9 mouse cellular contexts compared by ENCODE assay signal in the genomic region with DNA sequence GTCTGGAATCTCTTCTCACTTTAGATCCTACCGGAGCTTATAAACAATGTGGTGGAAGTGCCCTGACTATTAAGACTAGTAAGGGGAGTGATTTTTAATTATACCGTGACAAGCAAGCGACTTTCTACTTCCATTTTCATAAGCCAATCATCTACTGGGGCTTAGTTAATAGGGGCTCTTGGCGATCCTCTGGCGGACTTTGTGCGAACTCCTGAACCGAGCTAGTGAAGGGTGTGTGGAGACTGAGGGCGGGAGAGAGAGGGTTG. TPM values are rescaled to one million over a fixed set of nuclear protein-coding genes. Genes with fewer than 3 reads are reported as not detected.
DNase-seq lines count a peak whose midpoint lies in the region; ATAC-seq and TF ChIP-seq lines count a peak whose summit lies in the region.
"Had no signal": no experiment of that assay in that cellular context is flagged by ENCODE, and none has a peak within 500 bp of the region (broad histone marks: within the 10 kb centered on the region; RNA-seq: fewer than 3 reads in every experiment).

No protein-coding gene starts in this region.

- H3K9me3 ChIP-seq in lung, postnatal 0 days (ENCODE audit: low read length): no peaks in the 10 kb centered on the region
- no peaks in the 10 kb centered on the region for H3K9me3 ChIP-seq in forebrain, embryonic 15.5 days
- H3K9me3 ChIP-seq in limb, embryonic 15.5 days: no peaks in the 10 kb centered on the region
- no peaks in the 10 kb centered on the region for H3K9me3 ChIP-seq in stomach, embryonic 16.5 days (replicated peaks; ENCODE audit: control insufficient read depth, low read length)

- WGBS in lung, postnatal 0 days: 0% methylated on average over 8 of the region's 8 CpGs
- under 1% methylated on average over 8 of the region's 8 CpGs for WGBS in forebrain, embryonic 15.5 days
- under 1% methylated on average over 8 of the region's 8 CpGs for WGBS in limb, embryonic 15.5 days
- WGBS in stomach, embryonic 16.5 days: under 1% methylated on average over 8 of the region's 8 CpGs

- peak overlapping the region; percentile 60 for H3K4me2 ChIP-seq in lung, postnatal 0 days (replicated peaks; ENCODE audit: low read depth, low read length)
- H3K4me2 ChIP-seq in forebrain, embryonic 15.5 days (replicated peaks): peak overlapping the region; percentile 96
- peak overlapping the region; percentile 91 for H3K4me2 ChIP-seq in limb, embryonic 15.5 days
- H3K4me2 ChIP-seq in stomach, embryonic 16.5 days (ENCODE audit: low read depth, low read length): peak overlapping the region; percentile 74

- peaks cover 6% of the 10 kb centered on the region; the same call in 1 of the 2 replicates for H3K4me1 ChIP-seq in lung, postnatal 0 days (ENCODE audit: insufficient read depth, low read depth, low read length)
- peaks cover 41% of the 10 kb centered on the region for H3K4me1 ChIP-seq in forebrain, embryonic 15.5 days
- peaks cover 8% of the 10 kb centered on the region for H3K4me1 ChIP-seq in limb, embryonic 15.5 days
- H3K4me1 ChIP-seq in stomach, embryonic 16.5 days (ENCODE audit: control insufficient read depth, insufficient read depth, low read length): peaks cover 4% of the 10 kb centered on the region

- ATAC-seq in lung, postnatal 0 days: no peak
- no peak for ATAC-seq in forebrain, embryonic 15.5 days (replicated peaks)
- ATAC-seq in limb, embryonic 15.5 days (ENCODE audit: insufficient number of reproducible peaks, low FRiP score, low TSS enrichment, low read depth): no peak
- ATAC-seq in stomach, embryonic 16.5 days (ENCODE audit: insufficient read depth, low FRiP score): no peak

- no peak overlapping the region for H3K27ac ChIP-seq in lung, postnatal 0 days (ENCODE audit: low read length)
- H3K27ac ChIP-seq in forebrain, embryonic 15.5 days (replicated peaks): peak overlapping the region; percentile 100
- H3K27ac ChIP-seq in limb, embryonic 15.5 days: no peak overlapping the region
- H3K27ac ChIP-seq in stomach, embryonic 16.5 days (ENCODE audit: low read length): no peak overlapping the region

- TF ChIP-seq CTCF in lung, postnatal 0 days (IDR thresholded peaks at IDR 0.05): no peak

- TF ChIP-seq EP300 in lung, postnatal 0 days (IDR thresholded peaks at IDR 0.05): no peak

- H3K27me3 ChIP-seq in lung, postnatal 0 days (replicated peaks; ENCODE audit: insufficient read depth, low read length): peaks cover 48% of the 10 kb centered on the region
- no peaks in the 10 kb centered on the region for H3K27me3 ChIP-seq in forebrain, embryonic 15.5 days
- H3K27me3 ChIP-seq in limb, embryonic 15.5 days: peaks cover 66% of the 10 kb centered on the region
- peaks cover 53% of the 10 kb centered on the region for H3K27me3 ChIP-seq in stomach, embryonic 16.5 days (ENCODE audit: control insufficient read depth, insufficient read depth, low read length)

- intact Hi-C loops in gastrocnemius, postnatal 36 days (cut with DNase I): no loop called here

- H3K9ac ChIP-seq in lung, postnatal 0 days (replicated peaks; ENCODE audit: low read depth): no peak overlapping the region
- peak overlapping the region; percentile 93 for H3K9ac ChIP-seq in forebrain, embryonic 15.5 days (replicated peaks)
- H3K9ac ChIP-seq in limb, embryonic 15.5 days: no peak overlapping the region
- no peak overlapping the region for H3K9ac ChIP-seq in stomach, embryonic 16.5 days (ENCODE audit: low read length)

- H3K36me3 ChIP-seq in lung, postnatal 0 days (ENCODE audit: insufficient read depth, low read length): no peaks in the 10 kb centered on the region
- H3K36me3 ChIP-seq in forebrain, embryonic 15.5 days: peaks cover 6% of the 10 kb centered on the region; the same call in 1 of the 2 replicates
- H3K36me3 ChIP-seq in limb, embryonic 15.5 days: no peaks in the 10 kb centered on the region
- no peaks in the 10 kb centered on the region for H3K36me3 ChIP-seq in stomach, embryonic 16.5 days (ENCODE audit: control insufficient read depth, insufficient read depth, low read length)

- no peak for DNase-seq in lung, postnatal 0 days (ENCODE audit: low spot score)
- DNase-seq in lung, postnatal 25 days (ENCODE audit: low spot score): no peak
- no peak for DNase-seq in gastrocnemius, postnatal 36 days
- DNase-seq in thymus, adult 18-20 months: no peak
- DNase-seq: cerebellum, postnatal 36 days; kidney, adult 11 months had no signal

- H3K4me3 ChIP-seq in lung, postnatal 0 days (ENCODE audit: low read depth, low read length): peak overlapping the region; percentile 31; the same call in 1 of the 2 replicates
- H3K4me3 ChIP-seq in forebrain, embryonic 15.5 days: peak overlapping the region; percentile 47
- peak overlapping the region; percentile 43 for H3K4me3 ChIP-seq in limb, embryonic 15.5 days
- peak overlapping the region; percentile 46 for H3K4me3 ChIP-seq in stomach, embryonic 16.5 days (replicated peaks; ENCODE audit: low read length)

RNA-seq across cellular contexts. Expression of gene Gm43517, which starts 15.8 kb away (rescaled TPM):
- polyA plus RNA-seq in lung, postnatal 0 days (2015; fragmentation: Nextera tagmentation; extraction: Ambion mirVana): not detected in 2 replicates
- 2.8 and 3.0 TPM in 2 replicates for polyA plus RNA-seq in forebrain, embryonic 15.5 days (2015; fragmentation: Nextera tagmentation; extraction: Ambion mirVana)
- polyA plus RNA-seq in limb, embryonic 15.5 days (2015; fragmentation: Nextera tagmentation; extraction: Ambion mirVana): not detected in 2 replicates
- polyA plus RNA-seq in stomach, embryonic 16.5 days (2015; fragmentation: Nextera tagmentation; extraction: Ambion mirVana): not detected in 2 replicates
- total RNA-seq in gastrocnemius, postnatal 36 days (2021): not detected

RNA-seq across cellular contexts. Expression of gene Foxg1, which starts 18.3 kb away (rescaled TPM):
- polyA plus RNA-seq in lung, postnatal 0 days (2015; fragmentation: Nextera tagmentation; extraction: Ambion mirVana): not detected in 2 replicates
- 110 and 111 TPM in 2 replicates for polyA plus RNA-seq in forebrain, embryonic 15.5 days (2015; fragmentation: Nextera tagmentation; extraction: Ambion mirVana)
- polyA plus RNA-seq in limb, embryonic 15.5 days (2015; fragmentation: Nextera tagmentation; extraction: Ambion mirVana): not detected in 2 replicates
- polyA plus RNA-seq in stomach, embryonic 16.5 days (2015; fragmentation: Nextera tagmentation; extraction: Ambion mirVana): 0.10 TPM in 1 of 2 replicates, not detected in the other
- not detected for total RNA-seq in gastrocnemius, postnatal 36 days (2021)

Comparison
In these comparisons a context has a peak if more than half of its experiments do, and no peak if none do; other contexts are left out.
1. RNA of gene Foxg1, which starts 18.3 kb away (polyA plus RNA-seq): 110 to 111 TPM in forebrain, embryonic 15.5 days; 0.10 TPM in stomach, embryonic 16.5 days, not detected in lung, postnatal 0 days and not detected in limb, embryonic 15.5 days; every median in the first group is over 100 times any median in the second.
2. Peak in every context shown above with its lines, with median percentiles within 50 percentile points of each other: H3K4me2 ChIP-seq and H3K4me3 ChIP-seq.